Mouse (Mus musculus) kidney, adult 2 months (tissue): ENCODE results near the gene Gm29427.

Experiments used
- CTCF ChIP-seq: fragments of 200-500 bp; conservative IDR thresholded peaks from 2 replicates; pipeline ENCODE4 v1.5.1; 2011; ENCODE audit warnings: low read depth, mild to moderate bottlenecking, control low read depth, low read length, moderate library complexity, mixed read lengths; ENCODE audit not compliant: insufficient read depth, insufficient read length
- POLR2A ChIP-seq: fragments of 200-500 bp; IDR thresholded peaks from one replicate; pipeline ENCODE4 v1.6.1; 2011; ENCODE audit warnings: low read depth, low read length, control low read depth

DNA sequence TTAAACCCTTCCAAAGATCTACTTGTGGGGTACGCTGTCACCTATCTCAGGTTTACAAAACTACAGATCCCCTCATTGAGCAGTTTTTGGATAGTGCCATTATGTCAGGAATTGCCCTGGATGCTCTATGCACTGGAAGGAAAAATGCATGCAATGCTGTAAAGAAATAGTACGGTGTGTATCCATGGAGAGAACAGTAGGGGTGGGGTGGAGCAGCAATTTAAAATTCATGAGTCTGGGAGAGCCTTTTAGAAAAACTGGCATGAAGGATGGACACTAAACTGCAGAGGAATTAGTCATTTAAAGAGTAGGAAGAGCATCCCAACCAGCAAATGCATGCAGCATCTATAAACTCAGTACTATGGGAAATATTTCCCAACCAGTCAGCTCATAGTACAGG is 10.8 kb upstream of the Gm29427 start:
- no peak for TF ChIP-seq CTCF
- TF ChIP-seq POLR2A, result no peak
